Mouse (Mus musculus) hematopoietic stem cell, adult 5-6 weeks (primary cell): ENCODE measurements around the gene Tecpr1. TPM values are rescaled to one million over a fixed set of nuclear protein-coding genes. Genes with fewer than 3 reads are reported as not detected.

Source experiments
- ATAC-seq, 2 experiments: fragments of 125-278 bp in 1 of 2; replicated peaks in 1 of 2; 2 replicates each; pipeline ENCODE4 v1.8.0; 2016 to 2017; ENCODE audit warnings: inconsistent platforms in 2 of 2, mild to moderate bottlenecking in 2 of 2, moderate number of reproducible peaks in 2 of 2, low read depth in 1 of 2, moderate TSS enrichment in 1 of 2; ENCODE audit not compliant: low FRiP score in 2 of 2, poor library complexity in 2 of 2, severe bottlenecking in 2 of 2, insufficient read depth in 1 of 2, low TSS enrichment in 1 of 2
- total RNA-seq: library from RNA; stranded (forward); fragments of 172-1452, 232-1000 nt; gene quantifications from 2 replicates; pipeline ENCODE4 v1.2.3, GENCODE M21; 2017

The Tecpr1 gene
- total RNA-seq, 1 experiment from 2014 or later: 13.3 TPM

- ATAC-seq: no peak
Observed at GRCm38 (mm10) chr5:144223899-144224816, 743 bp upstream of the Tecpr1 start.

- peak; percentile 5 to 7; a peak in 1 of 4 replicates for ATAC-seq
Observed at GRCm38 (mm10) chr5:144222811-144223502, 458 bp downstream of the Tecpr1 start.

- ATAC-seq: peak; percentile 54 to 66
Observed at GRCm38 (mm10) chr5:144221305-144221704, 2.1 kb downstream of the Tecpr1 start.

- ATAC-seq: no peak
Observed at GRCm38 (mm10) chr5:144219936-144220335, 3.5 kb downstream of the Tecpr1 start.

GRCm38 (mm10) chr5:144219306-144219705 lies 4.1 kb downstream of the Tecpr1 start:
- no peak for ATAC-seq

- ATAC-seq: no peak
Observed at GRCm38 (mm10) chr5:144218061-144218460, 5.4 kb downstream of the Tecpr1 start.

GRCm38 (mm10) chr5:144215992-144216391 lies 7.4 kb downstream of the Tecpr1 start:
- peak in 1 of 2 experiments; percentile 14; a peak in 1 of 4 replicates for ATAC-seq

GRCm38 (mm10) chr5:144214453-144214852 lies 9.0 kb downstream of the Tecpr1 start:
- ATAC-seq: peak; percentile 62 to 70

- ATAC-seq: no peak
Observed at GRCm38 (mm10) chr5:144207478-144207877, 15.9 kb downstream of the Tecpr1 start.

- no peak for ATAC-seq
Observed at GRCm38 (mm10) chr5:144206069-144206468, 17.3 kb downstream of the Tecpr1 start.

GRCm38 (mm10) chr5:144204911-144205310 lies 18.5 kb downstream of the Tecpr1 start:
- no peak for ATAC-seq

GRCm38 (mm10) chr5:144204303-144204702 lies 19.1 kb downstream of the Tecpr1 start:
- no peak for ATAC-seq

GRCm38 (mm10) chr5:144203398-144203959 lies 19.9 kb downstream of the Tecpr1 start:
- ATAC-seq: no peak

- ATAC-seq: no peak
Observed at GRCm38 (mm10) chr5:144202430-144202829, 21.0 kb downstream of the Tecpr1 start.

- ATAC-seq: no peak
Observed at GRCm38 (mm10) chr5:144200616-144201015, 22.8 kb downstream of the Tecpr1 start.

- no peak for ATAC-seq
Observed at GRCm38 (mm10) chr5:144195567-144195966, 27.8 kb downstream of the Tecpr1 start.

GRCm38 (mm10) chr5:144194416-144194815 lies 29.0 kb downstream of the Tecpr1 start:
- no peak for ATAC-seq

- no peak for ATAC-seq
Observed at GRCm38 (mm10) chr5:144192673-144193072, 30.7 kb downstream of the Tecpr1 start.
